ENCODE assay signal across 14 mouse cellular contexts in the genomic region with DNA sequence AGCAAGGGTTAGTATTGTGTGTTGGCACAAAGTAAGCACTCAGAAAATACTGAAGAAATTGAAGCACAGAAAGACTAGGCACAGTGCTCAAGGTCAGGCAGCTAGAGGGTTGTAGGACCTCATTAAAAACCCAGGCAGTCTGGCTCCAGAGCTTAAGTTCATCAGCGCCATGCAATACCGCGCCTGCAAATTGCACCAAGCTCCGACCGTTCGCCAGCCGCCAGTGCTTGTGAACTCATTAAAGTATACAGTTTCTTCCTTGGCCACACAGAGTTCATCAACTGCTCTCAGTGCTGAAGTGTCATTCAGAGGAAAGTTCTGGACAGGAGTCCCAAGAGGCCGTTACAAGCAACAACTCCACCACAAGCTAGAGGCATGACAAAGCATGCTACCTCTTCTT.
A peak's percentile ranks its signal among the peaks of the same experiment; 100 is the strongest.
DNase-seq lines count a peak whose midpoint lies in the region; ATAC-seq and TF ChIP-seq lines count a peak whose summit lies in the region.
"Had no signal": no experiment of that assay in that cellular context is flagged by ENCODE, and none has a peak within 500 bp of the region (broad histone marks: within the 10 kb centered on the region; RNA-seq: fewer than 3 reads in every experiment).

No protein-coding gene starts in this region.

- no peak overlapping the region for H3K4me3 ChIP-seq in intestine, embryonic 15.5 days (replicated peaks)
- H3K4me3 ChIP-seq in intestine, postnatal 0 days (ENCODE audit: low read depth, low read length): no peak overlapping the region
- H3K4me3 ChIP-seq in kidney, postnatal 0 days (replicated peaks; ENCODE audit: low read depth, low read length): no peak overlapping the region
- H3K4me3 ChIP-seq in midbrain, embryonic 16.5 days (ENCODE audit: low read depth, low read length): no peak overlapping the region
- H3K4me3 ChIP-seq: forebrain, embryonic 15.5 days; liver, embryonic 12.5 days; megakaryocyte, embryonic 14.5 days had no signal

- 65% methylated on average over 8 of the region's 8 CpGs for WGBS in intestine, embryonic 15.5 days
- WGBS in intestine, postnatal 0 days: 56% methylated on average over 8 of the region's 8 CpGs
- WGBS in kidney, postnatal 0 days: 32% methylated on average over 8 of the region's 8 CpGs
- WGBS in midbrain, embryonic 16.5 days: 93% methylated on average over 8 of the region's 8 CpGs

- no peak for TF ChIP-seq CTCF in intestine, postnatal 0 days (IDR thresholded peaks at IDR 0.05; ENCODE audit: low read depth)
- TF ChIP-seq CTCF in kidney, postnatal 0 days (IDR thresholded peaks at IDR 0.05; ENCODE audit: low read depth): no peak

- no peak overlapping the region for H3K27ac ChIP-seq in intestine, embryonic 15.5 days
- no peak overlapping the region for H3K27ac ChIP-seq in intestine, postnatal 0 days (ENCODE audit: low read depth, low read length)
- H3K27ac ChIP-seq in kidney, postnatal 0 days: peak overlapping the region; percentile 50
- no peak overlapping the region for H3K27ac ChIP-seq in midbrain, embryonic 16.5 days (ENCODE audit: low read length)
- H3K27ac ChIP-seq: forebrain, embryonic 15.5 days; liver, embryonic 12.5 days had no signal

- no peaks in the 10 kb centered on the region for H3K4me1 ChIP-seq in intestine, embryonic 15.5 days (replicated peaks)
- H3K4me1 ChIP-seq in intestine, postnatal 0 days (replicated peaks; ENCODE audit: control insufficient read depth, insufficient read depth, low read length): no peaks in the 10 kb centered on the region
- H3K4me1 ChIP-seq in kidney, postnatal 0 days (replicated peaks; ENCODE audit: insufficient read depth, low read length): no peaks in the 10 kb centered on the region
- H3K4me1 ChIP-seq in midbrain, embryonic 16.5 days (ENCODE audit: control insufficient read depth, insufficient read depth, low read length): no peaks in the 10 kb centered on the region
- H3K4me1 ChIP-seq: forebrain, embryonic 15.5 days; liver, embryonic 12.5 days; megakaryocyte, embryonic 14.5 days had no signal

- intact Hi-C loops in gastrocnemius, postnatal 14 days (cut with DNase I; ENCODE audit: low total_unique reads): no loop called here
- intact Hi-C loops in left cerebral cortex, postnatal 10 days (cut with DNase I): no loop called here

- peak; percentile 53 for ATAC-seq in intestine, embryonic 15.5 days
- ATAC-seq in intestine, postnatal 0 days: no peak
- no peak for ATAC-seq in kidney, postnatal 0 days (replicated peaks; ENCODE audit: low FRiP score, low read depth)
- no peak for ATAC-seq in midbrain, embryonic 16.5 days
- ATAC-seq: forebrain, embryonic 15.5 days; liver, embryonic 12.5 days had no signal

- no peak overlapping the region for H3K4me2 ChIP-seq in intestine, embryonic 15.5 days (replicated peaks)
- no peak overlapping the region for H3K4me2 ChIP-seq in intestine, postnatal 0 days (replicated peaks; ENCODE audit: low read depth)
- H3K4me2 ChIP-seq in kidney, postnatal 0 days (ENCODE audit: low read length): no peak overlapping the region
- H3K4me2 ChIP-seq in midbrain, embryonic 16.5 days (ENCODE audit: low read length): no peak overlapping the region
- H3K4me2 ChIP-seq: forebrain, embryonic 15.5 days; liver, embryonic 12.5 days had no signal

- H3K36me3 ChIP-seq in intestine, embryonic 15.5 days: no peaks in the 10 kb centered on the region
- H3K36me3 ChIP-seq in intestine, postnatal 0 days (ENCODE audit: control insufficient read depth, insufficient read depth): no peaks in the 10 kb centered on the region
- H3K36me3 ChIP-seq in kidney, postnatal 0 days (ENCODE audit: insufficient read depth, low read length): no peaks in the 10 kb centered on the region
- no peaks in the 10 kb centered on the region for H3K36me3 ChIP-seq in midbrain, embryonic 16.5 days (ENCODE audit: control insufficient read depth, insufficient read depth, low read length)
- H3K36me3 ChIP-seq: forebrain, embryonic 15.5 days; liver, embryonic 12.5 days had no signal

- DNase-seq in gastrocnemius, postnatal 14 days: peak; percentile 19
- DNase-seq in kidney, postnatal 0 days (ENCODE audit: low spot score): peak; percentile 46
- DNase-seq in lung, postnatal 14 days: peak; percentile 1
- no peak for DNase-seq in left cerebral cortex, postnatal 10 days (ENCODE audit: extremely low spot score in 1 of 2, low spot score in 2 of 2)
- no peak for DNase-seq in layer of hippocampus, adult 9-11 months
- DNase-seq: cerebellum, postnatal 14 days; heart, adult 18-20 months; right cerebral cortex, adult 18-20 months had no signal

- H3K9me3 ChIP-seq in intestine, embryonic 15.5 days: no peaks in the 10 kb centered on the region
- H3K9me3 ChIP-seq in intestine, postnatal 0 days (ENCODE audit: control insufficient read depth): no peaks in the 10 kb centered on the region
- H3K9me3 ChIP-seq in kidney, postnatal 0 days (replicated peaks; ENCODE audit: low read length): no peaks in the 10 kb centered on the region
- 0 out of 2 replicates have a peak, but pooled peaks cover 2% of the 10 kb centered on the region for H3K9me3 ChIP-seq in midbrain, embryonic 16.5 days (replicated peaks; ENCODE audit: control insufficient read depth, low read length, poor library complexity, severe bottlenecking)
- H3K9me3 ChIP-seq: forebrain, embryonic 15.5 days; liver, embryonic 12.5 days had no signal

- H3K9ac ChIP-seq in intestine, embryonic 15.5 days: no peak overlapping the region
- no peak overlapping the region for H3K9ac ChIP-seq in intestine, postnatal 0 days (ENCODE audit: low read depth, low read length)
- H3K9ac ChIP-seq in kidney, postnatal 0 days (ENCODE audit: low read depth, low read length): no peak overlapping the region
- H3K9ac ChIP-seq in midbrain, embryonic 16.5 days (ENCODE audit: low read depth, low read length): no peak overlapping the region
- H3K9ac ChIP-seq: forebrain, embryonic 15.5 days; liver, embryonic 12.5 days had no signal

- H3K27me3 ChIP-seq in intestine, embryonic 15.5 days (replicated peaks): no peaks in the 10 kb centered on the region
- no peaks in the 10 kb centered on the region for H3K27me3 ChIP-seq in intestine, postnatal 0 days (replicated peaks; ENCODE audit: control insufficient read depth, insufficient read depth, low read length)
- H3K27me3 ChIP-seq in kidney, postnatal 0 days (ENCODE audit: insufficient read depth, low read length): no peaks in the 10 kb centered on the region
- H3K27me3 ChIP-seq in midbrain, embryonic 16.5 days (ENCODE audit: control insufficient read depth, insufficient read depth, low read depth, low read length): no peaks in the 10 kb centered on the region
- H3K27me3 ChIP-seq: forebrain, embryonic 15.5 days; liver, embryonic 12.5 days; megakaryocyte, embryonic 14.5 days had no signal

Comparison
In these comparisons a context has a peak if more than half of its experiments do, and no peak if none do; other contexts are left out.
1. DNase-seq: peak in gastrocnemius, postnatal 14 days (single experiment), kidney, postnatal 0 days (single experiment) and lung, postnatal 14 days (single experiment); none in left cerebral cortex, postnatal 10 days (0 of 2) and layer of hippocampus, adult 9-11 months (single experiment).